In genomic region chr17:62655819-62656355, GRCm38 (mm10) we compare ENCODE assay signal across 12 mouse cellular contexts.
A peak's percentile ranks its signal among the peaks of the same experiment; 100 is the strongest.
DNase-seq lines count a peak whose midpoint lies in the region; ATAC-seq and TF ChIP-seq lines count a peak whose summit lies in the region.
"Had no signal": no experiment of that assay in that cellular context is flagged by ENCODE, and none has a peak within 500 bp of the region (broad histone marks: within the 10 kb centered on the region; RNA-seq: fewer than 3 reads in every experiment).

No protein-coding gene starts in this region.

- H3K4me3 ChIP-seq in heart, embryonic 12.5 days: peak overlapping the region; percentile 9; the same call in 1 of the 2 replicates
- H3K4me3 ChIP-seq in lung, adult 2 months (replicated peaks; ENCODE audit: extremely low read depth, low read depth, low read length): peak overlapping the region; percentile 21
- H3K4me3 ChIP-seq in left cerebral cortex, adult 2 months: peak overlapping the region; percentile 16; the same call in 1 of the 2 replicates
- H3K4me3 ChIP-seq: hindbrain, embryonic 13.5 days; neural tube, embryonic 15.5 days had no signal

- no peak for ATAC-seq in heart, embryonic 12.5 days (ENCODE audit: insufficient number of reproducible peaks, low FRiP score)

- peak overlapping the region; percentile 54 for H3K4me2 ChIP-seq in heart, embryonic 12.5 days
- H3K4me2 ChIP-seq: hindbrain, embryonic 13.5 days; neural tube, embryonic 15.5 days had no signal

- peaks cover 40% of the 10 kb centered on the region for H3K4me1 ChIP-seq in heart, embryonic 12.5 days (replicated peaks)
- H3K4me1 ChIP-seq in lung, adult 2 months (ENCODE audit: control insufficient read depth, insufficient read depth, low read length): no peaks in the 10 kb centered on the region

- WGBS in heart, embryonic 12.5 days: 15% methylated on average over 16 of the region's 16 CpGs
- WGBS in lung, adult 2 months: 32% methylated on average over 16 of the region's 16 CpGs

- H3K9me3 ChIP-seq in heart, embryonic 12.5 days (replicated peaks): no peaks in the 10 kb centered on the region
- H3K9me3 ChIP-seq: hindbrain, embryonic 13.5 days; neural tube, embryonic 15.5 days had no signal

- no peak overlapping the region for H3K27ac ChIP-seq in heart, embryonic 12.5 days (ENCODE audit: poor library complexity, severe bottlenecking)
- H3K27ac ChIP-seq in left cerebral cortex, adult 2 months: peak overlapping the region; percentile 82
- H3K27ac ChIP-seq: hindbrain, embryonic 13.5 days; neural tube, embryonic 15.5 days had no signal

- no peaks in the 10 kb centered on the region for H3K36me3 ChIP-seq in heart, embryonic 12.5 days
- H3K36me3 ChIP-seq: hindbrain, embryonic 13.5 days; neural tube, embryonic 15.5 days had no signal

- DNase-seq in heart, postnatal 4 days: no peak
- DNase-seq in lung, adult 2 months: no peak
- no peak for DNase-seq in lung, postnatal 10 days
- peak in 1 of 2 experiments; percentile 33 for DNase-seq in left cerebral cortex, adult 2 months (ENCODE audit: extremely low spot score in 1 of 2, low spot score in 2 of 2)
- peak; percentile 12 for DNase-seq in lung, postnatal 36 days
- DNase-seq in ovary, postnatal 10 days (ENCODE audit: low spot score): no peak
- DNase-seq: cerebellum, adult 2 months; kidney, adult 8-10 months; thymus, postnatal 25 days had no signal

- no peak for TF ChIP-seq CTCF in lung, adult 2 months (IDR thresholded peaks at IDR 0.05; ENCODE audit: insufficient read depth, low read length)
- no peak for TF ChIP-seq CTCF in left cerebral cortex, adult 2 months (IDR thresholded peaks at IDR 0.05)

- TF ChIP-seq POLR2A in lung, adult 2 months (IDR thresholded peaks at IDR 0.05; ENCODE audit: borderline replicate concordance, extremely low read depth, low read depth, low read length): no peak

- 0 out of 2 replicates have a peak overlapping the region, but pooled peaks have one; percentile 6 for H3K9ac ChIP-seq in heart, embryonic 12.5 days
- H3K9ac ChIP-seq: hindbrain, embryonic 13.5 days; neural tube, embryonic 15.5 days had no signal

- intact Hi-C loops in left cerebral cortex, adult 2 months (cut with DNase I): loop anchor here (2.0 to 10.0 kb wide), 5 partner anchors 66 to 227 kb away; no protein-coding TSS in a partner anchor

- no peaks in the 10 kb centered on the region for H3K27me3 ChIP-seq in heart, embryonic 12.5 days (replicated peaks)
- H3K27me3 ChIP-seq: hindbrain, embryonic 13.5 days; neural tube, embryonic 15.5 days had no signal
